Mouse (Mus musculus) lung, postnatal 25 days (tissue): ENCODE measurements around the gene Lyplal1.
A peak's percentile ranks its signal among the peaks of the same experiment; 100 is the strongest.

ENCODE experiments used
- DNase-seq: peaks from one replicate; pipeline ENCODE4 v3.0.0; 2022; ENCODE audit warnings: low spot score

Lyplal1 gene

DNA sequence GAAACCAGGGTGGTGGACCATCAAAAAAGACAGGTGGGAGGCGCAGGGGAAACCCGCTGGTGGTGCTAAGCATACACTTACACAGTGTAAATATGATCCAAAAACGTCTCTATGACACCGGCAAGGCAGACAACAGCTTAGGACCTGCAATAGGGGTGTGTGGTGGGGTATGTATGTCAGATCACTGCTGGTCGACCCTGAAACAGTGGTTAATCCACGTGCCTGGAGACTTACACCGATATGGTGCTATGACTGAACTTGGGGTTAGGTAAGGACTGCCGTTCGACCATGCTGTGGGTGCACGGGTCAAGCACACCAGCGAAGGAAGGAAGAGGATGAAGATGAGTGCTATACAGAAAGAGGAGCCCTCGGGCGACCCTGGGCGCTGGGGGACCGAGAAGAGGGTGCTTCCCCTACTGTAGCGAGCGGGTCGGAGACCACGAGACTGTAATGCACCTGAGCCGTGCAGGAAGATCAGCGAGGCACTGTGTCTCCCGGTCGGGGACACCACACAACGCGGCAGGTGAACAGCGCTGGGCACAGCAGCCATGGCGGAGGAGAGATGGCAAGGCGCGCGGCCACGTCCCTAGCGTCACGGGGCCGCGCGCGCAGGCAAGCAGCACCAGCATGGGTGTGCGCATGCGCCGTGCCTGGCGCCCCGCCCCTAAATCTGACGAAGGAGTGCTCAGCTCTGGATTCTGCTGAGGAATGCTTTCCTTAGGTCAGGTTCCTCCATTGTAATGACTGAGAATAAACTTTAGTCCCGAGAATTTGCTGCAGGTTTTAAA lies at the start of gene Lyplal1:
Gene Lyplal1, minus strand, starts transcription at position 610 of the 788 bp plus-strand sequence.
- peak; percentile 95 for DNase-seq

- no peak for DNase-seq
Measured at GRCm38 (mm10) chr1:186163616-186164015, 46.5 kb upstream of the Lyplal1 start.

DNA sequence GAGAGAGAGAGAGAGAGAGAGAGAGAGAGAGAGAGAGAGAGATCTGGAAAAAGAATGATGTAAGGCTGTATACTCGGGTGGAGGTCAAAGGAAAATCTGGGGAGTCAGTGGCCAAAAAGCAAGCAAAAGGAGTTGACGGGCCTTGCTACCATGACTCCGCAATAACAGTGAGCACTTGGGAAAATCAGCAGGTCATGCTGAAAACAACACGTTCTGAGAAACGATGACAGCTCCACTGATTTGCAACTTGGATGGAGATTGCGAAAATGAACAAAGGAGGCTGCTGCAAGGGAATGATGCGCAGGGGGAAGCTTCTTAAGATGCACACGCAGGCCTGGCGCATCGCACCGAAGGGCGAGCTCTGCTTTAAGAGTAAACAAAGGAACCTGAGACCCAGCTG lies 46.1 kb upstream of the Lyplal1 start:
- DNase-seq: no peak

- no peak for DNase-seq
Measured at GRCm38 (mm10) chr1:186150376-186150775, 33.3 kb upstream of the Lyplal1 start.

GRCm38 (mm10) chr1:186145444-186145843 lies 28.3 kb upstream of the Lyplal1 start:
- DNase-seq: peak; percentile 43

- no peak for DNase-seq
Measured at GRCm38 (mm10) chr1:186140191-186140590, 23.1 kb upstream of the Lyplal1 start.

DNA sequence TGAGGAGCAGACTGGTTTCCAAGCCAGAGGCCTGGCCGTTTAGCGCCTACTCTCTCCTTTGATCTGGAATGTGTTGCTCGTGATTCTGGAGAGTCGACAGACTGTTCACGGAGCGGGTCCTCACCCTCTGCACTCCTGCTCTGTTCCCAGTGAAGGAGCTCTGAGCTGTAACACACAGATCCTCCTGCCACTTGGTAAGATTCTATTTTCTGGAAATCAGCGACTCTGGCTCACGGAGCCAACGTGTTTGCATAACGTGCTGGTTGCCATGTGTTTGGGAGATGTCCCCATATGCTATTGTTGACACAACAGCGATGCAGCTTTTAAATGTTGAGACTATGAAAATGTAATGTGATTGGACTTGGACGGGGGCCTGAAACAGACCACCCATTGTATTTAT lies 20.8 kb upstream of the Lyplal1 start:
- DNase-seq: no peak

DNA sequence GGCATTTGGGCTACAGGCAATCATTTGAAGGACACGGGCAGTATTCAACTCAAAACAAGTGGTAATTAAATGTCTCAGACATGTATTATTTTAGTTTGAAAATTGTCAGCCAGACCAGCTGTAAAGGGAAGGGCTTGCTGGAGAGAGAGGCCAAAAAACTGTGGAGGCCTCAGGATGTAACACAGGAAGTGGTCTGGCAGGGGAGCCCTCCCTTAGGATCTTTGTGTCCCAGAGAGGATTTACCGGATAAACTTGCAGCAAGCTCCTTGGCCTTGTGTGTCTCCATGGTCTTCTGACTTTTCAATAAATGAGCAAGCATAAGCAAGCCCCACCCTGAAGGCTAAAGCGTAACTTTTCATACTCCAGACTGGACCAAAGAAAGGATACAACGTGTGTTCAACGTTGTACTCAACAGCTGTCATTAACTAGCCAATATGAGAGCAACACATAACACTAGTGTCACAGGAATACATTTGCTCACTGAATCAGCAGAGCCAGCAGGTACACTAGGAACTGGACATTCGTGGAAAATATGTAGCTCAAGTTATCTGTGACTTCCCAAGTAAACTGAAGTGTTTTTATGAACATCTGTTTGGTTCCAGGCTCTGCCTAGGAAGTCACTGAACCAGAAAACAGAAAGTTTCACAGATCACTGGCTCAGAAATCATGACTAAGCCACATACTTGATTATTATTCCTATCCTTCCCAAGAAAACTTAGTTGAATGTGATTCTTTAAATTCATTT lies 19.7 kb upstream of the Lyplal1 start:
- no peak for DNase-seq

GRCm38 (mm10) chr1:186131465-186131864 lies 14.4 kb upstream of the Lyplal1 start:
- DNase-seq: no peak

GRCm38 (mm10) chr1:186128940-186129339 lies 11.8 kb upstream of the Lyplal1 start:
- DNase-seq: peak; percentile 65

DNA sequence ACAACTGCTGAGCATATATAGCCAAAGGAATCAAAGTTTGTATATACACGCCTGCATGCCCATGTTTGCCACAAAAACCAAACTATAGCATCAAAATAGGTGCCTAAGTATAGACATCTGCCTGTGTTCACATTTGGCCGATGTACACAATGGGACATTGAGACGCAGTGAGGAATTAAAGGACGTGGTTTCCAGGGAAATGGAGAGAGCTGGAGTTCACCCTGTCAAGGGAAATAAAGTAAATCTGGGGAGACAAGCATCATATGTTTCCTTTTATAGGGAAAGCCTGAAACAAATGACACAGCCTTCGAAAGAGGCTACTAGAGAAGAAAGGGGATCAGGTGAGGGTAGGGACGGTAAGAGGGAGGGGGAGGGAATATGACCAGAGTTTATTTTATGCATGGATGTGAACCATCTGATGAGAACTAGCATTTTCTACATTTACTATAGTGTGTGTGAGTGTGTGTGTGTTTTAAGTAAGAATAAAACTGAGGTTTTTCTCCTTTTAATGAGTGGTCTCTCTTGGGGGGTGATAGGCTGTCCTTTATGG lies 9.3 kb upstream of the Lyplal1 start:
- DNase-seq: no peak

DNA sequence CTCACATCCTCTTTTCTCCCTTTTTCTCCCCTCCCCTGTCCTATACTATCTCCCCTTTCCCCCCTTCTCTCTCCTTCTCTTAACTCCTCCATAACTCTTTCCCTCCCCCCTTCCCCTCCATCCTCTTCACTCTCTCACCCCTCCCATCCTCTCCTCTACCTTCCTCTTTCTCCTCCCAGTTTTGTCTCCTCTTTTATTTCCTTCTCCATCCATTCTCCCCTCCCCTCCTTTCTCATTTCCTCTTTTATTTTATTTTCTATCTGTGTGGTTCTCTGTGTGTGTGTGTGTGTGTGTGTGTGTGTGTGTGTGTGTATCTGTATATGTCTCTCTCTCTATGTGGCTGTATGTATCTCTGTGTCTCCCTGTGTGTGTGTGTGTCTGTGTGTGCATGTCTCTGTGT lies 6.6 kb upstream of the Lyplal1 start:
- no peak for DNase-seq

GRCm38 (mm10) chr1:186119856-186120255 lies 2.7 kb upstream of the Lyplal1 start:
- DNase-seq: no peak

DNA sequence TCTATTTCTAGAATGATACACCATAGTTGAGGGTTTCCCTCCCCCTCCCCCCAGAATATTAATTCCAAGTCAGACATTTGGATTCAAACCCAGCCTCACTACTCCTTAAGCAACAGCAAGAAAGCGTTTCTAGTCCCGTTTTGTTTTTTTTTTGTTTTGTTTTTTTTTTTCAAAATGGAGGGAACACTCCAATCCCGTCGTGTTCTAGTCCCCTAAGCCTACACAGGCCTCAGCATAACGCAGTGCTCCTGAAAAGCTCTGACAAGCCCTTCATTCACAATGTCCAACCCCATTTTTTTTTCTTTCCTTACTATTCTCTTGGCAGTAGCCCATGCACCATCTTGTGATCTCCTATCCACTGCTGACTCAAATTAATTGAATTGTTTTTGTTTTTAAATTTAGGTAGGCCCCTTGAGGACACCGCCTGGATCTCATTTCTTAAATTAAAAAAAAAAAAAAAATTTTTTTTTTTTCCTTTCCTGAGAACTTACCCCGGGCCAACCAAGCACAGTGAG lies 967 bp downstream of the Lyplal1 start:
- DNase-seq: no peak

DNA sequence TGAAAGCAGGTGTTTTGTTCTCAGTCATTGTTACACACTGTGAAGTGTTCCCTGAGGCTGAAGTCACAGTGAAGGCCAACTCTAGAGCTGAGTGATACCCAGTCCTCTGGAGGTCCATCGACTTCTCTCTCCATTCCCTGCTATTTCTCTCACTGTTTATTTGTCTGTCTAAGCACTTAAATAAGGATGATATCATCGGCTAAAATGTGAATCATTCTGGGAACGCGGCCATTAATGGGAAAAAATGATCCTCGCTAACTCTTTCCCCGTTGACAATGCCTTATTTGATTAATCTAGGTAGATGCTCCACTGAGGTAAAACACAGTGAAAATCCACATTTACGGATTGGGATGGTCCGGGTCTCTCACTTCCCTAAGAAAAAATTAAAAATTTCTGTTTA lies 14.8 kb downstream of the Lyplal1 start:
- DNase-seq: no peak

DNA sequence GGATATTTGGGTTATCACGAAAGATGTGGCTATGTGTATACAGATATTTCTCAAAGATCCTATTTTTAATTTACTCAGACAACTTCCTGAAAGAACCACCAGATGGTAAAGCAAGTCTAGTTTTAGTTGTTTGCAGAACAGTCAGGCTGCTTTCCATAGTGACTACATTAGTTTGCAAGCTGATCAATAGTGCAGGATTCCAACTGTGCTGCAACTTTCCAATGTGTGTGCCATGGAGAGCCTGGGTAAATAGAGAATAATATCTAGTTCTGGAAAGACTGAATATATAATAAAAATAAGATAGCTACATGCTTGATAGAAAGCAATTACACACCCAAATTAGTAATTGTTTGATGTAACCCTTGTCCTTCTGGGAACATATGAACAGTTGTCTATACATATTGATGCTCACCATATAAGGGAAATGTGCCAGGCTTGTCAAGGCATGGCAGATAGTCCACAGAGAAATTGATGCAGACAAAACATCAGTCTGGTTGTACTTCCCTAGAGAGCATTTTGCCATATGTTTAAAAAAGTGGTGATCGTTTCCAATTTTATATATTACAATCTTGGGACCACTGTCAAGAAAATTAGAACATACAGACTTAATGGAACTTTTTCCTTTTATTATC lies 50.7 kb downstream of the Lyplal1 start:
- no peak for DNase-seq

GRCm38 (mm10) chr1:186060041-186060440 lies 57.1 kb downstream of the Lyplal1 start:
- DNase-seq: no peak

- DNase-seq: no peak
Measured at GRCm38 (mm10) chr1:186054227-186054626, 62.9 kb downstream of the Lyplal1 start.

DNA sequence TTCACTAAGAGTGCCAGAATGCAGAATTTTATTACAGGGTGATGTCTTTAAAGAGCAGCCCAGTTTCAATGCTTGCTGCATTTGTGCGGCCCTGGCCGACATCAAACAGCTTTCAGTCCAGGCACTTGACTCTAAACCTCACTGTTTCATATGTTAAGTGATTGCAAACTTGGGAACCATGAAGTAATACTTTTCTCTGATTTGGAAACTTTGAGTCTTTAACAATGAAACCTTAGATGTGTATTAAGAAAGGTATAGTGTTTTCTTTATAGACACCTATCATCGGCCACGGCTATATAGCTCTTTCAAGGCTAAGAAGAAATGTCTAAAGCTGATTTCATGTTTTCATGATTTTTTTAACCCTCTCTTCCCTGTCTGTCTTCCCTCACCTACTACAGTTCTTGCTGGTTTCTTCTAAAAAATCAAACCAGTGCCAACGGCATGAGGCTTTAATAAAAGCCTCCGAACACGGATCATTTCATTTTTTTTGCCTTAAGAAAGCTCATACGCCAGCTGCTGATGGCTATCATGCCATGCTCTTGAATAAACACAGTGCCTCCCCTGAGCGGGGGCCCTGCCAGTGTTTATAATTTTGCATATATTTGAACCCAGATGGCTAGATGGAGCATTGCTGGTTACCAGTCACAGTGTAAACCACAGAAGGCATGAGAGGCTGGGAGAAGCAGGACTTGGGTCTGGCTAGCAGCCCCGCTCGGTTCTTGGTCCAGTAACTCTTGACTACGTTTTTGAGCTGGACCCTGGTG lies 63.6 kb downstream of the Lyplal1 start:
- no peak for DNase-seq

DNA sequence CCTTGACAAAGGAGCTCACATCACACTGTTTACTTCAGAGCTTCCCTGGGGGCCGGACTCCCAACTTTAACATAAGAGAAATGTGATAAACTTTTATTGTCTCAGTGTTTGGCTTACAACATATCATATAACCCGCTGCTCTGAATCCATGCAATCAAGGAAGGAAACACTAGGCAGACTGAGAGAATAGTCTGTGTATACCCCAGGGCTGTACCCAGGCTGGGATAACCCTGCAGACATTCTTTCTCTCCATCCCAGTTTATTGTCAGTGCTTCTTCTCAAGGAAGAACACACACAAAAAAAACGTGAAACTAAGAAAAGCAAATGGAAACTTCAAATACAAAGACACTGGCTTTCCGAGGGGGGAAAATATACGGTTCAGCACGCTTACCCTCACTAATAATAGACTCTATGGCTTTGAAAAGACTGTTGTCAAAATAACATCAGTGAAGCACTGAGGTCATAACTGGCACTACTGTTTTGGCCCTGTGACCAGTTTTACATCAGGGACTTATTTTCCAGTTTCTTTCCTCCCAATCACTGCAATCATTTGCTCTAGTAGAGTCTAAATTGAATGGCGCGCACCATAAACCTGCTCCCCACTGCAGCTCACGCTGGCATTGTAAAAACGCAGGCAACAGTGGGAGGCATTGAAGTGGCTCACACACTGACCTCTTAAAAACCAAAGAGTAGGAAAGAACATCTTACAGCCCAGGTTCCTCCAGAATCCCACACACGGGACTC lies 73.2 kb downstream of the Lyplal1 start:
- DNase-seq: no peak

DNA sequence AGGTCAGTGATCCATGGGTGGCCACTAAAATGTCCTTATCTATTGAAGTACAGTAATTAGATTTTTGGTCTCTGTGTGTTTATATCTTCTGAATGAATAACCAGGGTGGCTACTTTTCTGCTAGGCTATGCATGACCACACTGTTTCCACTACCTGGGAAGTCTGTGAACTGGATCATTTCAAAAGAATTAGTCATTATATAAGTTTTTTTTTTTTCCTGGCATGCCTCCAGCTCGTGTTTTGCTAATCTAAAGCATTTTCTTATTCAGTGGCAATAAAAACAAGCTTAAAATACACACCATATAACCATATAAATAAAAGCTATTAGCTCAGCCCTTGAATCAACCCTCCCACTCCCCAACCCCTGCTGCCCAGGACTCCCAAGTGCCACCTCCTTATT lies 75.3 kb downstream of the Lyplal1 start:
- no peak for DNase-seq
